ENCODE assay signal across 1 mouse cellular context in genomic region chr10:13047816-13048215, GRCm38 (mm10).
A peak's percentile ranks its signal among the peaks of the same experiment; 100 is the strongest.
TF ChIP-seq lines count a peak whose summit lies in the region.

No protein-coding gene starts in this region.

TF ChIP-seq in CH12.LX, 34 proteins besides CTCF, POLR2A, EP300 and RAD21:
- no peak for TF ChIP-seq SMC3 (IDR thresholded peaks at IDR 0.05; ENCODE audit: low read depth, low read length)
- TF ChIP-seq TBP (conservative IDR thresholded peaks at IDR 0.05; ENCODE audit: low read depth, low read length) = no peak
- peak; percentile 13; the same call in 1 of the 2 replicates for TF ChIP-seq MAFK (IDR thresholded peaks at IDR 0.05; ENCODE audit: insufficient replicate concordance, low read length)
